14 mouse cellular contexts compared by ENCODE assay signal in the genomic region with DNA sequence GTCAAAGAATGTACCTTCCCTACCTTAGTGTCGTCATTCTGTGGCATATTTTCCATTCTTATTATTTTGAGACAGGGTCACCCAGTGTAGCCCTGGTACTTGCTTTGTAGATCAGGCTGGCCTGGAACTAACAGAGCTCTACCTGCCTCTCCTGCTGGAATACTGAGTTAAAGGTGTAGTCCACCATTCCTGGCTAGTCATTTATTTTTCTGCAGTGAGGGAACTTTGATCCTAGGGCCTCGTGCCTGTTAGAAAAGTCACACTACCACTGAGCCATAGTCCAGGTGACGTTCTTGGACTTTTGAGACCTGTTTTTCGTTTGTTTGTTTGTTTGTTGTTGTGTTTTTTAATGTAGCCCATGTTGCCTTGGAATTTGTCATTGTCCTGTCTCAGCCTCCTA. TPM values are rescaled to one million over a fixed set of nuclear protein-coding genes. Genes with fewer than 3 reads are reported as not detected.
DNase-seq lines count a peak whose midpoint lies in the region; ATAC-seq and TF ChIP-seq lines count a peak whose summit lies in the region.
"Had no signal": no experiment of that assay in that cellular context is flagged by ENCODE, and none has a peak within 500 bp of the region (broad histone marks: within the 10 kb centered on the region; RNA-seq: fewer than 3 reads in every experiment).

No protein-coding gene starts in this region.

- H3K4me2 ChIP-seq in lung, postnatal 0 days (replicated peaks; ENCODE audit: low read depth, low read length): peak overlapping the region; percentile 74; the same call in 1 of the 2 replicates
- peak overlapping the region; percentile 70; the same call in 1 of the 2 replicates for H3K4me2 ChIP-seq in stomach, postnatal 0 days (replicated peaks; ENCODE audit: low read depth)
- H3K4me2 ChIP-seq in midbrain, embryonic 16.5 days (ENCODE audit: low read length): no peak overlapping the region

- TF ChIP-seq EP300 in heart, adult 2 months (IDR thresholded peaks at IDR 0.05; ENCODE audit: insufficient read depth, low read depth, low read length): no peak
- TF ChIP-seq EP300 in lung, postnatal 0 days (IDR thresholded peaks at IDR 0.05): no peak
- no peak for TF ChIP-seq EP300 in stomach, postnatal 0 days (optimal IDR thresholded peaks at IDR 0.05)

- peaks cover 1% of the 10 kb centered on the region; the same call in 1 of the 2 replicates for H3K79me2 ChIP-seq in heart, adult 2 months (replicated peaks; ENCODE audit: control insufficient read depth, insufficient read depth, low read length)

- H3K9ac ChIP-seq in heart, adult 2 months (ENCODE audit: low read depth, low read length): peak overlapping the region; percentile 36
- no peak overlapping the region for H3K9ac ChIP-seq in lung, postnatal 0 days (replicated peaks; ENCODE audit: low read depth)
- no peak overlapping the region for H3K9ac ChIP-seq in stomach, postnatal 0 days (ENCODE audit: low read length)
- H3K9ac ChIP-seq in midbrain, embryonic 16.5 days (ENCODE audit: low read depth, low read length): no peak overlapping the region

- peak overlapping the region; percentile 80 for H3K4me3 ChIP-seq in heart, adult 2 months
- H3K4me3 ChIP-seq in lung, postnatal 0 days (ENCODE audit: low read depth, low read length): no peak overlapping the region
- peak overlapping the region; percentile 61; the same call in 1 of the 2 replicates for H3K4me3 ChIP-seq in stomach, postnatal 0 days (ENCODE audit: low read depth, low read length)
- H3K4me3 ChIP-seq in midbrain, embryonic 16.5 days (ENCODE audit: low read depth, low read length): no peak overlapping the region

- H3K27ac ChIP-seq in heart, adult 2 months: peak overlapping the region; percentile 85
- no peak overlapping the region for H3K27ac ChIP-seq in lung, postnatal 0 days (ENCODE audit: low read length)
- no peak overlapping the region for H3K27ac ChIP-seq in stomach, postnatal 0 days (replicated peaks)
- H3K27ac ChIP-seq in midbrain, embryonic 16.5 days (ENCODE audit: low read length): no peak overlapping the region

- no peak for TF ChIP-seq CTCF in heart, adult 2 months (IDR thresholded peaks at IDR 0.05)
- no peak for TF ChIP-seq CTCF in lung, postnatal 0 days (IDR thresholded peaks at IDR 0.05)
- no peak for TF ChIP-seq CTCF in stomach, postnatal 0 days (IDR thresholded peaks at IDR 0.05; ENCODE audit: low read depth)

- H3K9me3 ChIP-seq in lung, postnatal 0 days (ENCODE audit: low read length): no peaks in the 10 kb centered on the region
- H3K9me3 ChIP-seq in stomach, postnatal 0 days (ENCODE audit: control insufficient read depth, low read length): no peaks in the 10 kb centered on the region
- no peaks in the 10 kb centered on the region for H3K9me3 ChIP-seq in midbrain, embryonic 16.5 days (replicated peaks; ENCODE audit: control insufficient read depth, low read length, poor library complexity, severe bottlenecking)

- intact Hi-C loops in heart, adult 2 months (cut with DNase I): loop anchor here (2.0 to 10.0 kb wide), 2 partner anchors 20 to 436 kb away; no protein-coding TSS in a partner anchor
- intact Hi-C loops in heart, postnatal 14 days (cut with DNase I): loop anchor here (2.0 kb wide), 1 partner anchor 58 kb away; the partner anchor contains the start of gene Tatdn2

- peaks cover 7% of the 10 kb centered on the region for H3K4me1 ChIP-seq in heart, adult 2 months (ENCODE audit: control insufficient read depth, insufficient read depth, low read length)
- no peaks in the 10 kb centered on the region for H3K4me1 ChIP-seq in lung, postnatal 0 days (ENCODE audit: insufficient read depth, low read depth, low read length)
- H3K4me1 ChIP-seq in stomach, postnatal 0 days (replicated peaks; ENCODE audit: control insufficient read depth, insufficient read depth): no peaks in the 10 kb centered on the region
- no peaks in the 10 kb centered on the region for H3K4me1 ChIP-seq in midbrain, embryonic 16.5 days (ENCODE audit: control insufficient read depth, insufficient read depth, low read length)

- WGBS in heart, adult 2 months: 79% methylated on average over 4 of the region's 4 CpGs
- WGBS in lung, postnatal 0 days: 70% methylated on average over 4 of the region's 4 CpGs
- 71% methylated on average over 4 of the region's 4 CpGs for WGBS in stomach, postnatal 0 days
- WGBS in midbrain, embryonic 16.5 days: 80% methylated on average over 4 of the region's 4 CpGs

- no peak for DNase-seq in heart, adult 2 months
- DNase-seq in heart, postnatal 14 days: no peak
- no peak for DNase-seq in lung, postnatal 0 days (ENCODE audit: low spot score)
- DNase-seq in lung, postnatal 14 days: no peak
- peak; percentile 61 to 67 for DNase-seq in kidney, postnatal 36 days
- DNase-seq in stomach, postnatal 0 days (ENCODE audit: low spot score): no peak
- DNase-seq in lung, postnatal 10 days: no peak
- DNase-seq: adrenal gland, postnatal 25 days; cerebellum, adult 2 months; right cerebral cortex, postnatal 4 days; thymus, adult 2 months had no signal

- no peaks in the 10 kb centered on the region for H3K27me3 ChIP-seq in heart, adult 2 months (ENCODE audit: control insufficient read depth, insufficient read depth, low read length)
- no peaks in the 10 kb centered on the region for H3K27me3 ChIP-seq in lung, postnatal 0 days (replicated peaks; ENCODE audit: insufficient read depth, low read length)
- H3K27me3 ChIP-seq in stomach, postnatal 0 days (ENCODE audit: control insufficient read depth, insufficient read depth, low read length): no peaks in the 10 kb centered on the region
- H3K27me3 ChIP-seq in midbrain, embryonic 16.5 days (ENCODE audit: control insufficient read depth, insufficient read depth, low read depth, low read length): no peaks in the 10 kb centered on the region
- H3K27me3 ChIP-seq: Patski had no signal

- no peak for TF ChIP-seq POLR2A in heart, adult 2 months (IDR thresholded peaks at IDR 0.05; ENCODE audit: insufficient read depth, low read depth, low read length)

- H3K36me3 ChIP-seq in heart, adult 2 months (ENCODE audit: control insufficient read depth, insufficient read depth, low read length): no peaks in the 10 kb centered on the region
- H3K36me3 ChIP-seq in lung, postnatal 0 days (ENCODE audit: insufficient read depth, low read length): no peaks in the 10 kb centered on the region
- no peaks in the 10 kb centered on the region for H3K36me3 ChIP-seq in stomach, postnatal 0 days (ENCODE audit: control insufficient read depth, insufficient read depth, low read length)
- no peaks in the 10 kb centered on the region for H3K36me3 ChIP-seq in midbrain, embryonic 16.5 days (ENCODE audit: control insufficient read depth, insufficient read depth, low read length)

- ATAC-seq in lung, postnatal 0 days: no peak
- no peak for ATAC-seq in stomach, postnatal 0 days (ENCODE audit: low FRiP score, low TSS enrichment)
- ATAC-seq in midbrain, embryonic 16.5 days: no peak

RNA-seq across cellular contexts. Expression of gene Irak2, which starts 0.9 kb away (rescaled TPM):
- total RNA-seq in heart, adult 2 months (2021): 10 to 100 TPM; 10.4 to 13.6 TPM
- polyA plus RNA-seq in heart, adult 2 months (2012; rRNA removed): 12.5 and 12.9 TPM in 2 replicates
- 10 to 100 TPM; 12.3 to 14.1 TPM for total RNA-seq in heart, postnatal 14 days (2021)
- polyA plus RNA-seq in lung, postnatal 0 days (2015; fragmentation: Nextera tagmentation; extraction: Ambion mirVana): 15.6 and 16.1 TPM in 2 replicates
- 9.6 and 10.2 TPM in 2 replicates for polyA plus RNA-seq in stomach, postnatal 0 days (2015; fragmentation: Nextera tagmentation; extraction: Ambion mirVana)
- polyA plus RNA-seq in midbrain, embryonic 16.5 days (2015; fragmentation: Nextera tagmentation; extraction: Ambion mirVana): 1.3 and 2.1 TPM in 2 replicates

RNA-seq across cellular contexts. Expression of gene Vhl, which starts 15.4 kb away (rescaled TPM):
- 1 to 10 TPM; 8.3 to 8.6 TPM for total RNA-seq in heart, adult 2 months (2021)
- 11.2 and 12.0 TPM in 2 replicates for polyA plus RNA-seq in heart, adult 2 months (2012; rRNA removed)
- total RNA-seq in heart, postnatal 14 days (2021): 10 to 100 TPM; 10.0 to 12.0 TPM
- 28.2 and 30.6 TPM in 2 replicates for polyA plus RNA-seq in lung, postnatal 0 days (2015; fragmentation: Nextera tagmentation; extraction: Ambion mirVana)
- 23.4 and 24.3 TPM in 2 replicates for polyA plus RNA-seq in stomach, postnatal 0 days (2015; fragmentation: Nextera tagmentation; extraction: Ambion mirVana)
- 70.1 and 77.8 TPM in 2 replicates for polyA plus RNA-seq in midbrain, embryonic 16.5 days (2015; fragmentation: Nextera tagmentation; extraction: Ambion mirVana)

RNA-seq across cellular contexts. Expression of gene Brk1, which starts 34.6 kb away (rescaled TPM):
- total RNA-seq in heart, adult 2 months (2021): 10 to 100 TPM; 60.4 to 70.2 TPM
- 128 and 199 TPM in 2 replicates for polyA plus RNA-seq in heart, adult 2 months (2012; rRNA removed)
- total RNA-seq in heart, postnatal 14 days (2021): 10 to 100 TPM; 76.1 to 80.0 TPM
- 215 and 225 TPM in 2 replicates for polyA plus RNA-seq in lung, postnatal 0 days (2015; fragmentation: Nextera tagmentation; extraction: Ambion mirVana)
- polyA plus RNA-seq in stomach, postnatal 0 days (2015; fragmentation: Nextera tagmentation; extraction: Ambion mirVana): 199 and 201 TPM in 2 replicates
- polyA plus RNA-seq in midbrain, embryonic 16.5 days (2015; fragmentation: Nextera tagmentation; extraction: Ambion mirVana): 227 and 250 TPM in 2 replicates

RNA-seq across cellular contexts. Expression of gene Fancd2os, which starts 38.7 kb away (rescaled TPM):
- total RNA-seq in heart, adult 2 months (2021): not detected
- polyA plus RNA-seq in heart, adult 2 months (2012; rRNA removed): not detected in 2 replicates
- total RNA-seq in heart, postnatal 14 days (2021): not detected
- polyA plus RNA-seq in lung, postnatal 0 days (2015; fragmentation: Nextera tagmentation; extraction: Ambion mirVana): 0.18 TPM in 1 of 2 replicates, not detected in the other
- not detected in 2 replicates for polyA plus RNA-seq in stomach, postnatal 0 days (2015; fragmentation: Nextera tagmentation; extraction: Ambion mirVana)
- polyA plus RNA-seq in midbrain, embryonic 16.5 days (2015; fragmentation: Nextera tagmentation; extraction: Ambion mirVana): not detected in 2 replicates
- polyA plus RNA-seq: cerebellum, adult 2 months; inflammation-experienced regulatory T-cells, adult 6 months; Patski; thymus, adult 2 months had no signal

RNA-seq across cellular contexts. Expression of gene Tatdn2, which starts 57.6 kb away (rescaled TPM):
- 10 to 100 TPM; 66.7 to 71.9 TPM for total RNA-seq in heart, adult 2 months (2021)
- 17.3 and 36.1 TPM in 2 replicates for polyA plus RNA-seq in heart, adult 2 months (2012; rRNA removed)
- 10 to 100 TPM; 60.0 to 63.2 TPM for total RNA-seq in heart, postnatal 14 days (2021)
- 1.1 and 1.3 TPM in 2 replicates for polyA plus RNA-seq in lung, postnatal 0 days (2015; fragmentation: Nextera tagmentation; extraction: Ambion mirVana)
- 0.73 and 0.97 TPM in 2 replicates for polyA plus RNA-seq in stomach, postnatal 0 days (2015; fragmentation: Nextera tagmentation; extraction: Ambion mirVana)
- polyA plus RNA-seq in midbrain, embryonic 16.5 days (2015; fragmentation: Nextera tagmentation; extraction: Ambion mirVana): 0.89 and 1.1 TPM in 2 replicates

Comparison
In these comparisons a context has a peak if more than half of its experiments do, and no peak if none do; other contexts are left out.
1. DNase-seq: peak in kidney, postnatal 36 days (2 of 2); none in heart, adult 2 months (0 of 2), heart, postnatal 14 days (0 of 2), lung, postnatal 0 days (single experiment), lung, postnatal 14 days (single experiment), stomach, postnatal 0 days (single experiment) and lung, postnatal 10 days (single experiment).
2. H3K4me3 ChIP-seq: peak in heart, adult 2 months (single experiment) and stomach, postnatal 0 days (single experiment); none in lung, postnatal 0 days (single experiment) and midbrain, embryonic 16.5 days (single experiment).